Mouse (Mus musculus) olfactory bulb, adult 2 months (tissue): ENCODE results near the gene Arhgap45. TPM values are rescaled to one million over a fixed set of nuclear protein-coding genes. Genes with fewer than 3 reads are reported as not detected.
"Not testable (repeated sequence)": the region's sequence is repeated elsewhere in the genome, so short reads cannot be mapped to it uniquely, and the experiment has no call there.

ENCODE experiments used
- H3K27ac ChIP-seq: fragments of 200-500 bp; 2 replicates; pipeline ENCODE4 v1.5.1; 2012; ENCODE audit warnings: low read depth, low read length; ENCODE audit not compliant: insufficient read depth
- H3K4me1 ChIP-seq: fragments of 200-500 bp; 2 replicates; pipeline ENCODE4 v1.6.1; 2012; ENCODE audit warnings: low read length; ENCODE audit not compliant: control insufficient read depth, insufficient read depth
- H3K4me3 ChIP-seq: fragments of 200-500 bp; 2 replicates; pipeline ENCODE4 v1.5.1; 2012; ENCODE audit warnings: mild to moderate bottlenecking, low read depth, low read length, moderate library complexity; ENCODE audit not compliant: insufficient read depth
- CTCF ChIP-seq: fragments of 200-500 bp; IDR thresholded peaks from 2 replicates; pipeline ENCODE4 v1.5.1; 2012; ENCODE audit warnings: low read depth, mild to moderate bottlenecking, low read length, moderate library complexity; ENCODE audit not compliant: insufficient read depth
- POLR2A ChIP-seq: fragments of 200-500 bp; IDR thresholded peaks from 2 replicates; pipeline ENCODE4 v1.6.1; 2012; ENCODE audit warnings: mild to moderate bottlenecking, low read depth, low read length, moderate library complexity; ENCODE audit not compliant: insufficient read depth
- WGBS: fragments of 180-500 bp; shearing (Covaris S2); methylation state at CpG from one replicate; pipeline ENCODE4 v1.1.7; 2018; 5-methylcytosine and 5-hydroxymethylcytosine counted together
- polyA plus RNA-seq: library from polyadenylated mRNA; stranded (reverse); fragments of >200 nt; gene quantifications from 2 replicates; pipeline ENCODE4 v1.2.4, GENCODE M21; 2012; ENCODE audit warnings: low replicate concordance; ENCODE audit not compliant: missing spikeins, insufficient read depth, insufficient read length

Arhgap45 gene
- polyA plus RNA-seq, 1 experiment = 203 TPM

DNA sequence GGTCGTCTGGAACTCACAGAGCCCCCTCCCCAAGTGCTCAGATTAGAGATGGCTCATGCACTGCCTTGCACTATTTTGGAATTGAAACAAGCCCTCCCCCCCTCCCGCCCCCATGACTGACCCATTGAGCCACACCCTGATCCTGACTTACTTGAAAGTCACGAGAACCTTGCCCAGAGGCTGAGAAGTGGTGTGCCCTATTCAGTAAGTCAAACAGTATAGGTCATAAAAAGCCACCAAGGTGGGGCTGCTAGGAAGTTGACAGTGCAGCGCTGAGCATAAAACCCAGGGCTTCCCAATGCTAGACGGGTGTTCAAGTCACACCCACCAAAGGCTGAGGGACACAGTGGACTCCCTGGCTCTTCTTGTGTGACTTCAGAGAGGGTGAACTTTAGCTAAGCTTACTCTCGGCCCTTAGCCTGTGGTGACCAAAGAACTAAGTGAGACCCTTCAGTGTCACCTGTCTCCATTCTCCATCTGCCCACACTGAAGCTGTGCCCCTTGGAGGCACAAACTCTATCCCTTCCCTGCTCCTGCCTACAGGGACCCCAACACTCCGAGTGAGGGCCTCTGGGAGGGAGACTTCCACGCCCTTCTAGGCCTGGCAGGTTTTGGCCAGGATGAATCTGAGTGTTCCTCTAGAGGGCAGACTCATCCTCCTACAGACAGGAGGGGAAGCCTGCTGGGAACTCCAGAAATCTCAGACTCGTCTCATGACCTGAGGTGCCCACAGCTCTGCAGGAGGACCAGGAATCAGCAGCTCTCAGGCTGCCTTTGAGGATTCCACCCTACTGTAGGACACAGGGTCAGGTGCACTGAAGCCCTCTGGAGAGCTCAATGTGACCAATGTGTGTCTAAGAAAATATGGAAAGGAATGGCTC, 17.3 kb downstream of the Arhgap45 start:
- 46% methylated on average over 9 of the region's 9 CpGs for WGBS
- Histone ChIP-seq H3K4me3 (no peak overlapping the region), H3K27ac (no peak overlapping the region), H3K4me1 (peaks cover 13% of the 10 kb centered on the region)
- no peak for TF ChIP-seq CTCF
- no peak for TF ChIP-seq POLR2A

DNA sequence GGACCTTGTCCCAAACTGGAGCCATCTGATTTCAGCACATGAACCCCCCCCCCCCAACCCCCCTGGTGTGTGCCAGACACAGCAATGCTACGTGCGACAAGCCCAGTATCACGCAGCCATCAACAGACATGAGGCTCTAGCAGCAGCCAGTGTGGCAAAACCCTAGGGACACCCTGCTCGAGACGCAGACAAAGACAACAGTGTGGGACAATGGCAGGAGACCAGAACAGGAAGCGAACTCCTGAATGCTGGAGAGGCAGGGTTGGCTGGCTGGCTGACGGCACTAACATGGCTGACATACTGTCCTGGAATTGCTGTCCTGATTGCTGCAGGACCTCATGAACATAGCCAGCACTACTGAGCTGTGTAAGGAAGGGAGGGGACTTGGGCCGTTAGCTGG, 18.7 kb downstream of the Arhgap45 start:
- TF ChIP-seq POLR2A (no peak), CTCF (no peak)
- Histone ChIP-seq H3K4me3 (no peak overlapping the region), H3K27ac (no peak overlapping the region), H3K4me1 (peaks cover 13% of the 10 kb centered on the region)
- 75% methylated on average over 8 of the region's 8 CpGs for WGBS

DNA sequence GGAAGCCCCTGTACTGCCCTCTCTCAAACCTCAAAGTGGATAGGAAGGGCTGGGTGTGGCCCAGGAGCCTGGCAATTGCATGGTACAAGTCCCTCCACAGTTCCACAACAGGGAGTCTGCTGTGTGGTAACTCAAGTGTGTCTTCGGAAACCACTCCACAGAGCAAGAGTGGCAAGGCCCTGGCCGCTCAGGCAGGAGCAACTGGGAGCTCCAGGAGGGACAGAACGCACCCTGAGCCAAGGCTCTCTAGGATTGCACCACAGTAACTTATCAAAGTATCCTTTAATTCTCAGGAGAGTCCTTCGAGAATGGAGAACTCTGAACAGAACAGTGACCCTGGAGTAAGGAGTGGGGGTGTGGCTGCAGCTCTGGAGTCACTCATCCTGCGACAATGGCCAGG, 19.2 kb downstream of the Arhgap45 start:
- TF ChIP-seq CTCF (no peak), POLR2A (no peak)
- peaks cover 13% of the 10 kb centered on the region for H3K4me1 ChIP-seq
- 87% methylated on average over 5 of the region's 5 CpGs for WGBS
- no peak overlapping the region for H3K27ac ChIP-seq
- H3K4me3 ChIP-seq = no peak overlapping the region

DNA sequence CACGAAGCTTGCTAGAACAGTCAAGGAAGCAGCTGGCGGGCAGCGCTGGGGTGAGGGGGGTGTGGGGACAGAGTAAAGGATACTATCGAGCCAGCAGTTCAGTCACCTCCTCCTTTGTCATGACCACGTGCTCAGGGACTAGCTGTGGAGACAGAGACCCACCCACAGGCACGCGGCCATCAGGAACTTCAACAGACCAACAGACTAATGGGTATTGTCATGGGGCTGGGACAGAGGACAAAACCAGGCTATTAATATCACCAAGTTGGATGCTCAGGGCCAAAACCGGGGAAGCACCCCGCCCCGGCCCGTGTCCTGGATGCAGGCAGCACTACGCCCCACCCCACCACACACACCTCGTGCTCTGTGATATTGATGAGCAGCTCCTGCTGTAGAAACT, 20.4 kb downstream of the Arhgap45 start:
- Histone ChIP-seq H3K4me3 (no peak overlapping the region), H3K27ac (no peak overlapping the region), H3K4me1 (peaks cover 13% of the 10 kb centered on the region)
- WGBS = 86% methylated on average over 13 of the region's 13 CpGs
- TF ChIP-seq POLR2A (no peak), CTCF (no peak)

DNA sequence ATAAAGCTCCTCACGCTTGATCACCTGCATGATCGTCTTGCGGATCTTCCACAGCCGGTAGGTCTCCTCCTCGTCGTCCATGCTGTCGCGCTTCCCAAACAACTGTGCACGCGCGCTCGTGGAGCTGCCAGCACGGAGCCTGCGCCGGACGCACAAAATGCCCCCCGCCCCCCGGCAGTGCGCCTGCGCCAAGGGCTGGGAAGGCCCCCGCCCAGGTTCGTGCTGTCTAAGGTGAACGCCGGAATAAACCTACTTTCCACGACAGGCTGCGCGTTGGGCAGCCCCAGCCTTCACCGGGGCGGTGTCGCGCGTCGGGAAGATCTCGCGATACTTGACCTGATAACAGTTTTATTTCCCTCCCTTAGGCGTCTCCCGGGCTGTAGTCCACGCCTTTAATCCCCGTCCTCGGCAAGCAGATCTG, 23.1 kb downstream of the Arhgap45 start, which contains the start of gene Polr2e:
Gene Polr2e, minus strand, starts transcription at position 237 of the 421 bp plus-strand sequence.
- peaks cover 13% of the 10 kb centered on the region for H3K4me1 ChIP-seq
- peak within 1 kb of the TSS; percentile 91 for H3K4me3 ChIP-seq
- TF ChIP-seq POLR2A = peak; percentile 54
- TF ChIP-seq CTCF = no peak
- under 1% methylated on average over 40 of the region's 40 CpGs for WGBS
- peak within 1 kb of the TSS; percentile 30; the same call in 1 of the 2 replicates for H3K27ac ChIP-seq

DNA sequence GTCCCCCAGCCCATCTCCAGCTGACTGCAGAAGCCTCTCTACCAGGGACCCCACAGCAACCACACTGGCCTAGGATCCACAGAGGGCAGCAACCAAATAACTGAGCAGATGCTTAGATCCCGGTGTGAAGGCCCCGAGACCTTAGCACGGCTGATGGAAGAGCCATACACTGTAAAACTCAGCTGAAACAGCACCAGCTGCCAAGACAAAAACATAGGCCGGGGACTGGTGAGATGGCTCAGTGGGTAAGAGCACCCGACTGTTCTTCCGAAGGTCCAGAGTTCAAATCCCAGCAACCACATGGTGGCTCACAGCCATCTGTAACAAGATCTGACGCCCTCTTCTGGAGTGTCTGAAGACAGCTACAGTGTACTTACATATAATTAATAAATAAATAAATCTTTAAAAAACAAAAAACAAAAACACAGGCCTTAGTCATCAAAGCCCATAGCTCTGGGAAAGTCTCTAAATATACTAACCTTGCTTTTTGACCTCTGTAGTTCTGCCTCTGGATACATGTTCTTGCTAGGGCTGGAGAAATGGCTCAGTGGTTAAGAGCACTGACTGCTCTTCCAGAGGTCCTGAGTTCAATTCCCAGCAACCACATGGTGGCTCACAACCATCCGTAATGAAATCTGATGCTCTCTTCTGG, 25.1 kb downstream of the Arhgap45 start:
- 86% methylated on average over 8 of the region's 8 CpGs for WGBS
- peaks cover 13% of the 10 kb centered on the region for H3K4me1 ChIP-seq
- H3K27ac ChIP-seq, H3K4me3 ChIP-seq: not testable (repeated sequence)

DNA sequence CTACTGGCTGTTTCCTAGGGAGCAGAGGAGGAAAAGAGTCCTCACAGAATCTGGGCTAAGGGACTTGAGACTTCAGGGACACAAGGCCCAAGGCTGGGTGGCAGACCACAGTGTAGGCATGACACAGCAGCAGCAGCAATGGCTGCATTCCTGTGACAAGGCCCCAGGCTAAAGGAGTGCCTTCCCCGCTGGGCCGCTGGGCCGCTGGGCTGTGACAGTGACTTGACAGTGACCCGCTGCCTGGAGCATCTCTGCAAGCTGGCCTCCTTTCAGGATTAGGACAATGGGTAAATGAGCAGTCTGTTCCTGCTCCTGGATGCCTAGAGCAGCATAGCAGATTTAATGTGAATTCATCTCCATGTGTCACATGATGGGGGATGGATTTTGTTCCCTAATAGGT, 27.6 kb downstream of the Arhgap45 start:
- H3K27ac ChIP-seq = no peak overlapping the region
- WGBS = 63% methylated on average over 4 of the region's 4 CpGs

DNA sequence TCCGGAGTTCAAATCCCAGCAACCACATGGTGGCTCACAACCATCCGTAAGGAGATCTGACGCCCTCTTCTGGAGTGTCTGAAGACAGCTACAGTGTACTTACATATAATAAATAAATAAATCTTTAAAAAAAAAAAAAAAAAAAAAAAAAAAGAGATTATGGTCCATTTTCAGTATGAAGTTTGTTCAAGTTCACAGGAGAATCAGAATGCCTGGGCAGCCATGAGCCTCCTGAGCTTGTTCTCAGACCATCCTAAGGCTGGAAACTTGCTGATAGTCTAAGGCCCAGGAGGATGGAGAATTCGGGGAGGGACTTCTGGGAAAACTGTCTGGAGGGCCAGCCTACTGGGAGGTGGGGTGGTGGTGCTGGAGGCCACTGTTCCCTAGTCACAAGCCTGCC, 28.9 kb downstream of the Arhgap45 start:
- H3K4me1 ChIP-seq = peaks cover 19% of the 10 kb centered on the region
- not testable (repeated sequence) for H3K4me3 ChIP-seq, H3K27ac ChIP-seq
- 67% methylated on average over 2 of the region's 4 CpGs for WGBS

More for the DNA sequence above, 27.6 kb downstream of the Arhgap45 start:
- no peak for TF ChIP-seq POLR2A
- TF ChIP-seq CTCF = no peak
- peaks cover 19% of the 10 kb centered on the region for H3K4me1 ChIP-seq
- no peak overlapping the region for H3K4me3 ChIP-seq

DNA sequence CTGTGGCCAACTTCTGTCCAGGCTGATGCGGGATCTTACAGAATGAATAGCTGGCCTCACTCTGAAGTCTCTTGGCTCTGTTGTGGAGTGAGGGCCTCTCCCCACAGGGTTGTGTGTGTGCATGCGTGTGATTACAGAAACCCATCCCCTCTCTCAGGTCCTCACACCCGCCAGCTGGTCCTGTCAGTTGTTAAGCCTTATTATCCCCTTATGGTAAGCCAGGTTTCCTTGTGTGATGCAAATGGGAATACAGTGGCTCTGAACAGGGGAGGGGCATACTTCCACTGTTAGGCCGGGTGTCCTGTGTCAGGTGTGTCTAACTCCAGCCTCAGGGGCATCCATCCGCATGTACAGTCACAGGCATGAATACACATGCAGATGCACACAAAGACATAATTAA, 29.3 kb downstream of the Arhgap45 start:
- no peak overlapping the region for H3K4me3 ChIP-seq
- peaks cover 19% of the 10 kb centered on the region for H3K4me1 ChIP-seq
- WGBS = 83% methylated on average over 5 of the region's 5 CpGs
- H3K27ac ChIP-seq = no peak overlapping the region
- TF ChIP-seq CTCF = no peak
- no peak for TF ChIP-seq POLR2A
